Mouse (Mus musculus) telencephalon, adult 2 months (tissue): ENCODE measurements around the gene Slc32a1.

Experiments
- DNase-seq: peaks from one replicate; pipeline ENCODE4 v3.0.0-alpha.2; 2011; ENCODE audit warnings: low read depth, low spot score

The Slc32a1 gene

GRCm38 (mm10) chr2:158659346-158659745, 48.8 kb downstream of the Slc32a1 start:
- DNase-seq = no peak

GRCm38 (mm10) chr2:158665098-158665497, 54.5 kb downstream of the Slc32a1 start, which contains the start of gene Ppp1r16b:
TSS of gene Ppp1r16b (plus strand) at chr2:158665398.
- no peak for DNase-seq
